Mouse (Mus musculus) CH12.LX (cell line): ENCODE measurements around the gene Rftn2. TPM values are rescaled to one million over a fixed set of nuclear protein-coding genes. Genes with fewer than 3 reads are reported as not detected.
A peak's percentile ranks its signal among the peaks of the same experiment; 100 is the strongest.

Source experiments
- DNase-seq: peaks from one replicate; pipeline ENCODE4 v3.0.0-alpha.2; 2013; ENCODE audit errors: extremely low read depth
- H3K27ac ChIP-seq: 2 replicates; pipeline ENCODE4 v1.5.1; 2012; ENCODE audit warnings: low read depth, mild to moderate bottlenecking, control low read depth, moderate library complexity; ENCODE audit not compliant: insufficient read depth
- H3K27me3 ChIP-seq: replicated peaks from 2 replicates; pipeline ENCODE3; 2012; ENCODE audit warnings: inconsistent platforms
- H3K36me3 ChIP-seq, 2 experiments: replicated peaks in 1 of 2; 2 replicates each; pipeline versions ENCODE3 to v1.6.1; 2012; ENCODE audit warnings: inconsistent platforms in 1 of 2, low read length in 1 of 2, mild to moderate bottlenecking in 1 of 2, mixed read lengths in 1 of 2, moderate library complexity in 1 of 2; ENCODE audit not compliant: control insufficient read depth in 1 of 2, insufficient read depth in 1 of 2
- H3K4me1 ChIP-seq, 2 experiments: 2 replicates each; pipeline ENCODE4 v1.6.1; 2012; ENCODE audit warnings: inconsistent platforms in 1 of 2, moderate library complexity in 1 of 2; ENCODE audit not compliant: insufficient read depth in 2 of 2, control insufficient read depth in 1 of 2
- H3K4me2 ChIP-seq: 2 replicates; pipeline ENCODE4 v1.6.1; 2012; ENCODE audit warnings: low read depth, mild to moderate bottlenecking, control low read depth; ENCODE audit not compliant: poor library complexity, insufficient read depth, severe bottlenecking
- H3K4me3 ChIP-seq, 3 experiments: fragments of 150-350 bp in 1 of 3; sonication (generic) in 1 of 3; replicated peaks in 1 of 3; 2 replicates each; pipeline versions ENCODE3 to v1.5.1; 2011 to 2012; ENCODE audit warnings: low read depth in 2 of 3, low read length in 2 of 3, mild to moderate bottlenecking in 2 of 3, moderate library complexity in 2 of 3, control low read depth in 1 of 3, improper control_type of control experiment in 1 of 3, inconsistent platforms in 1 of 3, mixed read lengths in 1 of 3; ENCODE audit not compliant: poor library complexity in 1 of 3
- H3K79me2 ChIP-seq: replicated peaks from 2 replicates; pipeline ENCODE4 v1.6.1; 2012; ENCODE audit warnings: mild to moderate bottlenecking, moderate library complexity; ENCODE audit not compliant: control insufficient read depth, poor library complexity, insufficient read depth, severe bottlenecking; ENCODE audit errors: extremely low read depth
- H3K9ac ChIP-seq: 2 replicates; pipeline ENCODE4 v1.6.1; 2012; ENCODE audit warnings: low read depth, mild to moderate bottlenecking, control low read depth, moderate library complexity; ENCODE audit not compliant: insufficient read depth
- H3K9me3 ChIP-seq: replicated peaks from 2 replicates; pipeline ENCODE3; 2012; ENCODE audit warnings: low read length, inconsistent platforms, mixed read lengths
- BHLHE40 ChIP-seq: IDR thresholded peaks from 2 replicates; pipeline ENCODE4 v1.6.1; 2011; ENCODE audit warnings: mild to moderate bottlenecking, low read depth, low read length, improper control_type of control experiment
- CTCF ChIP-seq, 2 experiments: IDR thresholded peaks in 1 of 2; conservative IDR thresholded peaks in 1 of 2; 2 replicates each; pipeline ENCODE4 v1.5.1; 2011 to 2012; ENCODE audit warnings: low read depth in 2 of 2, low read length in 2 of 2, improper control_type of control experiment in 1 of 2, inconsistent platforms in 1 of 2, mild to moderate bottlenecking in 1 of 2, moderate library complexity in 1 of 2
- GABPA ChIP-seq: IDR thresholded peaks from 2 replicates; pipeline ENCODE4 v1.6.1; 2012; ENCODE audit warnings: low read depth, low read length, improper control_type of control experiment, inconsistent platforms; ENCODE audit not compliant: insufficient replicate concordance
- HCFC1 ChIP-seq: IDR thresholded peaks from 2 replicates; pipeline ENCODE4 v1.6.1; 2012; ENCODE audit warnings: low read depth, mild to moderate bottlenecking, inconsistent platforms, low read length, improper control_type of control experiment
- MAX ChIP-seq: IDR thresholded peaks from 2 replicates; pipeline ENCODE4 v1.6.1; 2011; ENCODE audit warnings: low read length, improper control_type of control experiment
- MAZ ChIP-seq: IDR thresholded peaks from 2 replicates; pipeline ENCODE4 v1.6.1; 2012; ENCODE audit warnings: low read depth, mild to moderate bottlenecking, inconsistent platforms, low read length, improper control_type of control experiment, moderate library complexity
- MYC ChIP-seq: IDR thresholded peaks from 2 replicates; pipeline ENCODE4 v1.6.1; 2011; ENCODE audit warnings: low read depth, mild to moderate bottlenecking, improper control_type of control experiment, low read length
- RAD21 ChIP-seq: IDR thresholded peaks from 2 replicates; pipeline ENCODE4 v1.6.1; 2011; ENCODE audit warnings: low read depth, mild to moderate bottlenecking, low read length, improper control_type of control experiment, moderate library complexity
- RCOR1 ChIP-seq: conservative IDR thresholded peaks from 2 replicates; pipeline ENCODE4 v1.6.1; 2012; ENCODE audit warnings: low read depth, mild to moderate bottlenecking, inconsistent platforms, low read length, improper control_type of control experiment
- SMC3 ChIP-seq: IDR thresholded peaks from 2 replicates; pipeline ENCODE4 v1.6.1; 2011; ENCODE audit warnings: low read depth, low read length, improper control_type of control experiment
- TBP ChIP-seq: conservative IDR thresholded peaks from 2 replicates; pipeline ENCODE4 v1.6.1; 2011; ENCODE audit warnings: low read depth, low read length, improper control_type of control experiment
- TCF12 ChIP-seq: IDR thresholded peaks from 2 replicates; pipeline ENCODE4 v1.6.1; 2014; ENCODE audit warnings: low read depth, mild to moderate bottlenecking, inconsistent platforms, low read length, improper control_type of control experiment
- USF2 ChIP-seq: conservative IDR thresholded peaks from 2 replicates; pipeline ENCODE4 v1.6.1; 2011; ENCODE audit warnings: low read depth, low read length, improper control_type of control experiment
- ZC3H11A ChIP-seq: IDR thresholded peaks from 2 replicates; pipeline ENCODE4 v1.6.1; 2012; ENCODE audit warnings: low read depth, mild to moderate bottlenecking, inconsistent platforms, low read length, improper control_type of control experiment
- ZKSCAN1 ChIP-seq: IDR thresholded peaks from 2 replicates; pipeline ENCODE4 v1.6.1; 2012; ENCODE audit warnings: low read depth, inconsistent platforms, low read length, improper control_type of control experiment, borderline replicate concordance
- ZMIZ1 ChIP-seq: IDR thresholded peaks from 2 replicates; pipeline ENCODE4 v1.6.1; 2012; ENCODE audit warnings: low read depth, mild to moderate bottlenecking, inconsistent platforms, low read length, improper control_type of control experiment
- dilution Hi-C: fragments of 300-500 bp; cut with MboI; formaldehyde crosslinking; loops from 2 replicates; pipeline ENCODE4 v1.14.3; 2020; ENCODE audit warnings: low sequenced_read_pairs; ENCODE audit not compliant: extremely low pct_unique_long_range_greater_than_20kb, extremely low pct_ligation_motif_present
- in situ Hi-C: fragments of 300-500 bp; cut with MboI; formaldehyde crosslinking; loops from 3 replicates; pipeline ENCODE4 v1.14.3; 2019; ENCODE audit warnings: low sequenced_read_pairs, low pct_ligation_motif_present, low pct_unique_long_range_greater_than_20kb, mixed read lengths
- polyA plus RNA-seq: library from polyadenylated mRNA; unstranded; fragments of >175 nt; gene quantifications from 2 replicates; pipeline ENCODE4 v1.2.1, GENCODE M21; 2012; ENCODE audit warnings: low read depth; ENCODE audit not compliant: insufficient read length
- total RNA-seq, 2 experiments: library from RNA; depleted of rRNA; stranded (reverse); fragments of 300-350 nt in 1 of 2; fragments of >200 nt in 1 of 2; gene quantifications; 2 replicates each; pipeline ENCODE4 v1.2.3; 2012 to 2014

Gene Rftn2
- total and polyA plus RNA-seq, 3 experiments, result 0.91 to 1.4 (median 1.1) TPM

GRCm38 (mm10) chr1:55162781-55163180 lies 63.8 kb downstream of the Rftn2 start:
- no peak overlapping the region for H3K9ac ChIP-seq
- no peak overlapping the region for H3K27ac ChIP-seq
- peaks cover 6 to 36% of the 10 kb centered on the region in 2 experiments for H3K36me3 ChIP-seq
- TF ChIP-seq BHLHE40, result no peak
- TF ChIP-seq TCF12, result no peak
- TF ChIP-seq TBP, result no peak
- no peak for TF ChIP-seq HCFC1
- TF ChIP-seq USF2, result no peak
- TF ChIP-seq, all 38 proteins: peak for 0
- no peak overlapping the region for H3K4me2 ChIP-seq
- in situ Hi-C loops (no loop called here), dilution Hi-C loops (no loop called here)
- no peak for DNase-seq
- no peaks in the 10 kb centered on the region for H3K79me2 ChIP-seq
- H3K4me1 ChIP-seq, result no peaks in the 10 kb centered on the region
- H3K4me3 ChIP-seq, result no peak overlapping the region
- no peaks in the 10 kb centered on the region for H3K27me3 ChIP-seq
- no peaks in the 10 kb centered on the region for H3K9me3 ChIP-seq

- Histone ChIP-seq H3K4me2 (no peak overlapping the region), H3K79me2 (no peaks in the 10 kb centered on the region), H3K36me3 (peaks cover 11 to 44% of the 10 kb centered on the region in 2 experiments), H3K4me3 (no peak overlapping the region), H3K9me3 (no peaks in the 10 kb centered on the region), H3K27me3 (no peaks in the 10 kb centered on the region), H3K27ac (no peak overlapping the region), H3K9ac (no peak overlapping the region), H3K4me1 (no peaks in the 10 kb centered on the region)
- TF ChIP-seq SMC3 (peak; percentile 41), ZKSCAN1 (no peak), MAX (no peak), GABPA (no peak), RAD21 (peak; percentile 69), BHLHE40 (no peak), CTCF (conservative IDR thresholded peaks at IDR 0.05 in 1 of 2, IDR thresholded peaks at IDR 0.05 in 1 of 2; ENCODE audit: low read depth in 2 of 2, low read length in 2 of 2) (peak; percentile 47 to 68), MYC (0 out of 2 replicates have a peak, but pooled peaks have one; percentile 45), MAZ (no peak), ZC3H11A (no peak), ZMIZ1 (no peak), RCOR1 (no peak)
- peak; percentile 30 for DNase-seq
- dilution Hi-C loops, result no loop called here
- in situ Hi-C loops, result no loop called here
Measured at GRCm38 (mm10) chr1:55161895-55162294, 64.7 kb downstream of the Rftn2 start.
